Mouse (Mus musculus): ENCODE data around the gene Hoxd10. TPM values are rescaled to one million over a fixed set of nuclear protein-coding genes. Genes with fewer than 3 reads are reported as not detected.

Hoxd10 gene
- total RNA-seq (2014; rRNA removed), result 0.22 TPM in 1 of 2 replicates, not detected in the other
- polyA plus RNA-seq (2015; fragmentation: Nextera tagmentation; extraction: Ambion mirVana), result not detected in 2 replicates

- Histone ChIP-seq H3K27me3 (ENCODE audit: insufficient read depth, low read length) (peaks cover 97% of the 10 kb centered on the region), H3K9me3 (ENCODE audit: low read length) (0 out of 2 replicates have a peak, but pooled peaks cover 5% of the 10 kb centered on the region), H3K4me3 (ENCODE audit: low read depth, low read length) (peak within 1 kb of the TSS; percentile 0; the same call in 1 of the 2 replicates), H3K4me1 (ENCODE audit: insufficient read depth, low read length) (no peaks in the 10 kb centered on the region), H3K36me3 (ENCODE audit: insufficient read depth, low read length) (no peaks in the 10 kb centered on the region), H3K9ac (replicated peaks; ENCODE audit: low read length, poor library complexity, severe bottlenecking) (no peak within 1 kb of the TSS), H3K4me2 (ENCODE audit: low read depth, low read length, poor library complexity, severe bottlenecking) (no peak within 1 kb of the TSS), H3K27ac (ENCODE audit: low read depth, low read length) (no peak within 1 kb of the TSS)
- TF ChIP-seq CTCF (IDR thresholded peaks at IDR 0.05), result peak; percentile 34; the same call in 1 of the 2 replicates
- ATAC-seq (ENCODE audit: low FRiP score) (no peak), DNase-seq (ENCODE audit: low spot score) (peak; percentile 51)
- under 1% methylated on average over 56 of the region's 56 CpGs for WGBS
Observed at GRCm38 (mm10) chr2:74691022-74691951, at the start of gene Hoxd10. Gene Hoxd10, plus strand, starts transcription at chr2:74691924.

- Histone ChIP-seq H3K4me2 (ENCODE audit: low read depth, low read length, poor library complexity, severe bottlenecking) (no peak overlapping the region), H3K4me3 (ENCODE audit: low read depth, low read length) (no peak overlapping the region), H3K4me1 (ENCODE audit: insufficient read depth, low read length) (no peaks in the 10 kb centered on the region), H3K9ac (replicated peaks; ENCODE audit: low read length, poor library complexity, severe bottlenecking) (no peak overlapping the region), H3K9me3 (ENCODE audit: low read length) (no peaks in the 10 kb centered on the region), H3K36me3 (ENCODE audit: insufficient read depth, low read length) (no peaks in the 10 kb centered on the region), H3K27me3 (ENCODE audit: insufficient read depth, low read length) (peaks cover 49% of the 10 kb centered on the region), H3K27ac (ENCODE audit: low read depth, low read length) (no peak overlapping the region)
- no peak for TF ChIP-seq CTCF (IDR thresholded peaks at IDR 0.05)
- WGBS, result 64% methylated on average over 5 of the region's 5 CpGs
- DNase-seq (ENCODE audit: low spot score) (no peak), ATAC-seq (ENCODE audit: low FRiP score) (no peak)
Observed at GRCm38 (mm10) chr2:74642431-74642830, 49.3 kb upstream of the Hoxd10 start.

GRCm38 (mm10) chr2:74645631-74646030, 46.1 kb upstream of the Hoxd10 start:
- no peak overlapping the region for H3K4me3 ChIP-seq (ENCODE audit: low read depth, low read length)
- 86% methylated on average over 3 of the region's 3 CpGs for WGBS
- no peak for DNase-seq (ENCODE audit: low spot score)

GRCm38 (mm10) chr2:74647082-74647864, 44.5 kb upstream of the Hoxd10 start:
- Histone ChIP-seq H3K4me1 (ENCODE audit: insufficient read depth, low read length) (no peaks in the 10 kb centered on the region), H3K9me3 (ENCODE audit: low read length) (no peaks in the 10 kb centered on the region), H3K27me3 (ENCODE audit: insufficient read depth, low read length) (peaks cover 82% of the 10 kb centered on the region), H3K4me3 (ENCODE audit: low read depth, low read length) (no peak overlapping the region), H3K9ac (replicated peaks; ENCODE audit: low read length, poor library complexity, severe bottlenecking) (no peak overlapping the region), H3K27ac (ENCODE audit: low read depth, low read length) (no peak overlapping the region), H3K36me3 (ENCODE audit: insufficient read depth, low read length) (no peaks in the 10 kb centered on the region), H3K4me2 (ENCODE audit: low read depth, low read length, poor library complexity, severe bottlenecking) (no peak overlapping the region)
- WGBS, result 12% methylated on average over 7 of the region's 7 CpGs
- DNase-seq (ENCODE audit: low spot score), result no peak
- no peak for ATAC-seq (ENCODE audit: low FRiP score)
- no peak for TF ChIP-seq CTCF (IDR thresholded peaks at IDR 0.05)

More at GRCm38 (mm10) chr2:74645631-74646030, 46.1 kb upstream of the Hoxd10 start:
- Histone ChIP-seq H3K4me1 (ENCODE audit: insufficient read depth, low read length) (no peaks in the 10 kb centered on the region), H3K36me3 (ENCODE audit: insufficient read depth, low read length) (no peaks in the 10 kb centered on the region), H3K9ac (replicated peaks; ENCODE audit: low read length, poor library complexity, severe bottlenecking) (no peak overlapping the region), H3K27ac (ENCODE audit: low read depth, low read length) (no peak overlapping the region), H3K27me3 (ENCODE audit: insufficient read depth, low read length) (peaks cover 69% of the 10 kb centered on the region), H3K9me3 (ENCODE audit: low read length) (no peaks in the 10 kb centered on the region), H3K4me2 (ENCODE audit: low read depth, low read length, poor library complexity, severe bottlenecking) (no peak overlapping the region)
- TF ChIP-seq CTCF (IDR thresholded peaks at IDR 0.05), result no peak
- ATAC-seq (ENCODE audit: low FRiP score), result no peak

GRCm38 (mm10) chr2:74652996-74653340, 38.8 kb upstream of the Hoxd10 start:
- H3K36me3 ChIP-seq (ENCODE audit: insufficient read depth, low read length), result no peaks in the 10 kb centered on the region
- H3K4me1 ChIP-seq (ENCODE audit: insufficient read depth, low read length), result no peaks in the 10 kb centered on the region
- H3K4me2 ChIP-seq (ENCODE audit: low read depth, low read length, poor library complexity, severe bottlenecking), result no peak overlapping the region
- no peak for TF ChIP-seq CTCF (IDR thresholded peaks at IDR 0.05)
- no peak for DNase-seq (ENCODE audit: low spot score)
- H3K27me3 ChIP-seq (ENCODE audit: insufficient read depth, low read length), result peaks cover 69% of the 10 kb centered on the region
- H3K9me3 ChIP-seq (ENCODE audit: low read length), result no peaks in the 10 kb centered on the region
- H3K27ac ChIP-seq (ENCODE audit: low read depth, low read length), result no peak overlapping the region
- WGBS, result 44% methylated on average over 2 of the region's 2 CpGs
- no peak overlapping the region for H3K9ac ChIP-seq (replicated peaks; ENCODE audit: low read length, poor library complexity, severe bottlenecking)
- no peak overlapping the region for H3K4me3 ChIP-seq (ENCODE audit: low read depth, low read length)
- no peak for ATAC-seq (ENCODE audit: low FRiP score)

All from midbrain, postnatal 0 days (tissue).